Mouse (Mus musculus) stomach, postnatal 0 days (tissue): ENCODE results near the gene Avpr1a.

Source experiments
- CTCF ChIP-seq: IDR thresholded peaks from 2 replicates; pipeline ENCODE4 v1.5.1; 2016; ENCODE audit warnings: antibody characterized with exemption, low read depth, mild to moderate bottlenecking, moderate library complexity
- EP300 ChIP-seq: optimal IDR thresholded peaks from 2 replicates; pipeline ENCODE3; 2016; ENCODE audit warnings: antibody characterized with exemption

- TF ChIP-seq CTCF (no peak), EP300 (no peak)
These were observed 51.0 kb downstream of the Avpr1a start for GRCm38 (mm10) chr10:122499306-122499705.
